Mouse (Mus musculus): ENCODE measurements around the gene Axl. TPM values are rescaled to one million over a fixed set of nuclear protein-coding genes. Genes with fewer than 3 reads are reported as not detected.
"Not testable (repeated sequence)": the region's sequence is repeated elsewhere in the genome, so short reads cannot be mapped to it uniquely, and the experiment has no call there.

Gene Axl
- polyA plus RNA-seq, 1 experiment, result 63.1 TPM

DNA sequence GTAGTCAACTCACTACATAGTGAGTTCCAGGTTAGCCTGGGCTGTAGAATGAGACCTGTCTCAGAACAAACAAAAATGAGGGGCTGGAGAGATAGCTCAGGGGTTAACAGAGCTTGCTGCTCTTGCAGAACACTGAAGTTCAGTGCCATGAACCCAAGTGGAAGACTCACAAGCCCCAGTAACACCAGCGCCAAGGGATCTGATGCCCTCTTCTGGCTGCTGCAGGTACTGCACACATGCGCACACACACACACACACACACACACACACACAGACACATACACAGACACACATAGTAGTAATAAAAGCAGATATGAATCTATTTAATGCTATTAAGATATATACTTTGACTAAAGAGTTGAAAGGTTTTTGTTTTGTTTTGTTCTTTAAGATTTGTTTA lies 10.0 kb upstream of the Axl start:
- no peak overlapping the region for H3K27ac ChIP-seq (ENCODE audit: insufficient read depth, low read depth, low read length)
- no peaks in the 10 kb centered on the region for H3K4me1 ChIP-seq (ENCODE audit: control insufficient read depth, insufficient read depth, low read length)
- H3K4me3 ChIP-seq (ENCODE audit: insufficient read depth, low read length), result no peak overlapping the region
- TF ChIP-seq CTCF (IDR thresholded peaks at IDR 0.05; ENCODE audit: low read depth, low read length) (no peak; the same call in 1 of the 2 replicates), POLR2A (IDR thresholded peaks at IDR 0.05; ENCODE audit: borderline replicate concordance, low read depth, low read length) (no peak)

DNA sequence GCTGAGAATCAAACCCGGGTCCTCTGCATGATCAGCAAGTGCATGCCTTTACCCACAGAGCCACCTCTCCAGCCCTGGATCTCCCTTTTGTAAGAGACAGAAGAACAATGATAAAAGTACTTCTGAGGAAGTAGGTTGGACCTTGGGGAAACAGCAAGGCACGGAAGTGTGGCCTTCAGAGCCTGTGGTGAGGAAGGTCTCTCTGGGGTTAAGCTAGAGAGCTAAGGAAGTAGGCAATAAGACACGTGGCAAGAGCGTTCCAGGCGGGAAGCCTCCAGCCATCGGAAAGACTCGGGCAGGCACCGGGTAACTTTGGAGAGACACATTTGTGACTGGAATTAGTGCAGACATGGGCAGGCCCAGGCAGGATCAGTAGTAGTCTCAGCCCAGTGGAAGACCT lies 6.3 kb upstream of the Axl start:
- Histone ChIP-seq H3K27ac (ENCODE audit: insufficient read depth, low read depth, low read length) (no peak overlapping the region), H3K4me1 (ENCODE audit: control insufficient read depth, insufficient read depth, low read length) (peaks cover 10% of the 10 kb centered on the region), H3K4me3 (ENCODE audit: insufficient read depth, low read length) (no peak overlapping the region)
- TF ChIP-seq POLR2A (IDR thresholded peaks at IDR 0.05; ENCODE audit: borderline replicate concordance, low read depth, low read length), result no peak
- TF ChIP-seq CTCF (IDR thresholded peaks at IDR 0.05; ENCODE audit: low read depth, low read length), result no peak

DNA sequence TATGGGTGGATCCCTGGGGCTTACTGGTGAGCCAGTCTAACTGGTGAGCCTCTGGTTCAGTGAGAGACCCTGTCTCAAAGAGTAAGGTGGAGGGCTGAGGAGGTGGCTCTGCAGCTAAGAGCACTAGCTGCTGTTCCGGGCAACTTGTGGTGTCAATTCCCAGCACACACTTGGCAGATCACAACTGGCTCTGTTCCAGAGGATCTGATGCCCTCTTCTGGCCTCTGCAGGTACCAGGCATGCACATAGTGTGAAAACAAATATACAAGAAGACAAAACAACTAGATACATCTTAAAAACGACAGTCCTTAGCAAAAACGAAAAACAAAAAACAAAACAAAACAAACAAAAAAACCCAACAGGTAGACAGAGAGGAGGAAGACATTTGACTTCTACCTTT lies 5.2 kb upstream of the Axl start:
- TF ChIP-seq CTCF (IDR thresholded peaks at IDR 0.05; ENCODE audit: low read depth, low read length) (no peak), POLR2A (IDR thresholded peaks at IDR 0.05; ENCODE audit: borderline replicate concordance, low read depth, low read length) (no peak)
- Histone ChIP-seq H3K4me3 (ENCODE audit: insufficient read depth, low read length) (no peak overlapping the region), H3K27ac (ENCODE audit: insufficient read depth, low read depth, low read length) (no peak overlapping the region), H3K4me1 (ENCODE audit: control insufficient read depth, insufficient read depth, low read length) (peaks cover 10% of the 10 kb centered on the region)

DNA sequence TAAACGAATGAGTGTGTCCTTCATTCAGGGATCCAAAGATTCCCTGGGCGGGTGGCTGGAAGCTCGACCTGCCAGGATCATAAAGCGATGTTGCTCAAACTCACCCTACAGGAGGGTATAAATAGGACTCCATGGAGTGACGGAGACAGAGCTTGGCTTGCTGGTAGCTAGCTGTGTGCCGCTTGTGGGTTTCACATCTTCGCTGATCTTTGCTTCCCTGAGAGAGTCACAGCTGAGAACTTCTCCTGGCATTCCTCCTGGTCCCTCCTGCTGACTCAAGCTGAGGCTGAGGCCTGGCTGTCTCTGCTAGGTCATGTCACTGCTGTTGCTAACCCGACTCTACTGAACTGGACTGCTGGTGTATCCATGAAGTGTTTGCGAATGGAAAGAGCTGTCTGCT lies 4.5 kb upstream of the Axl start:
- not testable (repeated sequence) for H3K27ac ChIP-seq (ENCODE audit: insufficient read depth, low read depth, low read length); H3K4me3 ChIP-seq (ENCODE audit: insufficient read depth, low read length); H3K4me1 ChIP-seq (ENCODE audit: control insufficient read depth, insufficient read depth, low read length)

DNA sequence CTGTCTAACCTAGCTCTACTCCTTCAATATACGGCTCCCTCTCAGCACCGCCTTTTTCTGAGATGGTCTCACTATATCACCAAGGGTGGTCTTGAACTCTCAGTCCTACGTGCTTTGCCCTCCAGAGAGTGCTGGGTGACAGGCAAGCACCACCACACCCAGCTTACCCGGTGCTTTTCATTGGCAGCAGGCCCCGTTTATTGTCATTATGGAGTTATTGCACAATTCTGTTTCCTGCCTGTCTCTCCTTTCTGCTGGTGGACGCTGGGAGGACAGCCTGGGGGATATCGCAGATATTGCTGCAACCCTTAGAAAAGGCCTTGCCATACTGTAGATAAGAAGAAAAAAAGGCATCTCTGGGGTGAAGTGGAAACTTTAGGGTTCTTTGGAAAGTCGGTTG lies 2.1 kb upstream of the Axl start:
- TF ChIP-seq POLR2A (IDR thresholded peaks at IDR 0.05; ENCODE audit: borderline replicate concordance, low read depth, low read length) (no peak), CTCF (IDR thresholded peaks at IDR 0.05; ENCODE audit: low read depth, low read length) (no peak)
- peaks cover 18% of the 10 kb centered on the region for H3K4me1 ChIP-seq (ENCODE audit: control insufficient read depth, insufficient read depth, low read length)
- no peak overlapping the region for H3K4me3 ChIP-seq (ENCODE audit: insufficient read depth, low read length)
- no peak overlapping the region for H3K27ac ChIP-seq (ENCODE audit: insufficient read depth, low read depth, low read length)

DNA sequence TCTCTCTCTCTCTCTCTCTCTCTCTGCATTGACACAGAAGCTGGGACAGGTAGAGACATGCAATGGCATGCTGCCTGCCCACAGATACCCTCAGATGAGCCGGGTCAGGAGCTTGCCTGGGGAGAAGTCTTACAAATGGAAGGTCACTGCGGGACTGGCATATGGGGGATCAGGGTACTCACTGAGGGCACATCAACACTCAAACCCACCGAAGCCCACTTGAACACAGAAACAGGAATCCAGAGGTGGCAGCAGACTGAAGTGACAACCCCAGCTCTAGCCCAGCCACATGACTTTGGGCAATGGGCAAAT lies 580 bp upstream of the Axl start:
- Histone ChIP-seq H3K27ac (ENCODE audit: insufficient read depth, low read depth, low read length) (no peak overlapping the region), H3K4me3 (ENCODE audit: insufficient read depth, low read length) (no peak overlapping the region), H3K4me1 (ENCODE audit: control insufficient read depth, insufficient read depth, low read length) (peaks cover 22% of the 10 kb centered on the region)
- TF ChIP-seq CTCF (IDR thresholded peaks at IDR 0.05; ENCODE audit: low read depth, low read length) (no peak), POLR2A (IDR thresholded peaks at IDR 0.05; ENCODE audit: borderline replicate concordance, low read depth, low read length) (no peak)

DNA sequence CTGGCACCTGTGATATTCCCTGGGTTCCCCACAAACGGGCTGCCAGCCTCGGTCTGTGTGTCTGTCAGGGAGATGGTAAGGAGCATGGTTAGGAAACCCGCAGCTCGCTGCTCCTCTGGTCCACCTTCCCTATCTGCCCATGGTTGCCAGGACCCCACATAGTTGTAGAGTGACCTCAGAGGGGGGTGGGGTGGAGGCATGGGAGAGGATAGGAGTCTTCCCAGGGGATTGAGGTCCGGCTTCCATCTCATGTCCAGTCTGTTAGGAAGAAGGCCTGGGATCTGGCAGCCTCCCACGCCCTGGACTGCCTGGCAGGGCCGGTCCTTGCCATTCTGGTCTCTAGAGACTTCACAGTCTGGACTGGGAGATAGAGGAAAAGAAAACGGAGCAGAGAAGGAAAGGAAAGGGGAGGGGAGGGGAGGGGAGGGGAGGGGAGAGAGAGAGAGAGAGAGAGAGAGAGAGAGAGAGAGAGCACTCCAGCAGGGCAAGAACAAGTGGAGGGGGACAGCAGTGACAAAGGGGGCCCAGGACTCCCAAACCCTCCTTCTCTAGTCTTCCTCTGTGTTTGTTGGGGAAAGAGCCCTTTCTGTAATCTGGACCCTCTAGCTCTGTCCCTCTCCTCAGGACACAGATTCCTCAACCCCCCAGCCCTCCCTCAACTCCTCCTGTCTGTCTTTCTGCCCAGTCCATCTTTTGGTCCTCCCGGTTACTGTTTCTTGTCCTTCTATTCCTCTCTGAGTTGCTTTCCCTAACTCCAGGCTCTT lies 867 bp downstream of the Axl start:
- H3K27ac ChIP-seq (ENCODE audit: insufficient read depth, low read depth, low read length), result no peak overlapping the region
- no peak overlapping the region for H3K4me3 ChIP-seq (ENCODE audit: insufficient read depth, low read length)
- peaks cover 22% of the 10 kb centered on the region for H3K4me1 ChIP-seq (ENCODE audit: control insufficient read depth, insufficient read depth, low read length)
- TF ChIP-seq POLR2A (IDR thresholded peaks at IDR 0.05; ENCODE audit: borderline replicate concordance, low read depth, low read length), result no peak
- no peak for TF ChIP-seq CTCF (IDR thresholded peaks at IDR 0.05; ENCODE audit: low read depth, low read length)

DNA sequence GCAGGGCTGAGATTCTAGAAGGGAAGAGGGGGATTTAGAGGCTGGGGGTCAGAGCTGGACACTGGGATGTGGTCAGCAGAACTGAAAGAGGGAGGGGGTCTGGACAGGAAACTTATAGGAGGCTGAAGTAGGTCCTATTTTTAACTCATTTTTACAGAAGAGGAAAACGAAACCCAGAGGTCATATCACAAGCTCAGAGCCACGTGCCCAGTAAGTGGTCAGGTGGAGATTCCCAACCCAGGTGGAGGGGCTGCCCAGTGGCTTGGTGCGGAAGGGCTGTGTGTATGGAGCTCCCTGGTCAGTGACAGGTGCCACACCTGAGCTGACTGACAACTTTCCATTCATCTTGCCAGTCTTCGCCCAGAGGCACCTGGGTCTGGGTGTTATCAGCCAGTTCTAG lies 1.5 kb downstream of the Axl start:
- TF ChIP-seq CTCF (IDR thresholded peaks at IDR 0.05; ENCODE audit: low read depth, low read length), result no peak
- H3K4me3 ChIP-seq (ENCODE audit: insufficient read depth, low read length), result no peak overlapping the region
- peaks cover 26% of the 10 kb centered on the region for H3K4me1 ChIP-seq (ENCODE audit: control insufficient read depth, insufficient read depth, low read length)
- H3K27ac ChIP-seq (ENCODE audit: insufficient read depth, low read depth, low read length), result no peak overlapping the region

DNA sequence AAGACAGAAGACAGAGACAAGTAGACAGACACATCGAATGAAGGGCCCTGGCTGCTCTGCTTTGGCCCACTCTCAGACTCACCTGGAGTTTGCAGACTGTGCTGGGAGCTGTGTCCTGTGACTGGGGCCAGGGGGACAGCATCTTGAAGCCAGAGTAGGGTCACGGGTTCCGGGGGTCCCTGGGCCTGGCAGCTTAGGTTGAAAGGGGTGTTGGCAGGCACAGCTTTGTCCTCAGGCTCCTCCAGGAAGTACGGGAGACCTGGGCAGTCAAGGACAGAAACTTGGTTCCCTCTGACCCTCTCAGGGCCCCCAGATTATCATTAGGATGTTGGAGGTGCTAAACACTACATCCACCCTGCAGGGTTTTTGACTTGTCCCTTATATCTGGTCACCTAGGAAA lies 2.8 kb downstream of the Axl start:
- Histone ChIP-seq H3K4me3 (ENCODE audit: insufficient read depth, low read length) (no peak overlapping the region), H3K4me1 (ENCODE audit: control insufficient read depth, insufficient read depth, low read length) (peaks cover 26% of the 10 kb centered on the region), H3K27ac (ENCODE audit: insufficient read depth, low read depth, low read length) (no peak overlapping the region)
- TF ChIP-seq CTCF (IDR thresholded peaks at IDR 0.05; ENCODE audit: low read depth, low read length) (no peak), POLR2A (IDR thresholded peaks at IDR 0.05; ENCODE audit: borderline replicate concordance, low read depth, low read length) (no peak)

DNA sequence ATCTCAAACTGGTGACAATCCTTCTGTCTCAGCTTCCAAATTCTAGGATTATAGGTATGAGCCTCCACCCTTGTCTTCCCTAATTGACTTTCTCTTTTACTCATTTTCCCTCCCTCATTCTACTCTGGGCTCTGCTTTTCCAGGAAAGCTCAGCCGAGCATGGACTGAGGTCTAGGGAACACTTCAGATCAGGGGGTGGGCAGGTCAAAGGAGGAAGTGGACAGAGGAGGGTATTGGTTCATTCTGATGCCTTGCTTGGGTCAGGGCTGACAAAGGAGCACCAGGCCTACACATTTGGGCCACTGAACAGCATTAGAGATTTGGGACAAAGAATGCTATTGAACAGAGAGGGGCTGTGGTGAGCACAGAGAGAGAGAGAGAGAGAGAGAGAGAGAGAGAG lies 3.7 kb downstream of the Axl start:
- TF ChIP-seq CTCF (IDR thresholded peaks at IDR 0.05; ENCODE audit: low read depth, low read length) (no peak), POLR2A (IDR thresholded peaks at IDR 0.05; ENCODE audit: borderline replicate concordance, low read depth, low read length) (no peak)
- Histone ChIP-seq H3K4me3 (ENCODE audit: insufficient read depth, low read length) (no peak overlapping the region), H3K4me1 (ENCODE audit: control insufficient read depth, insufficient read depth, low read length) (peaks cover 19% of the 10 kb centered on the region), H3K27ac (ENCODE audit: insufficient read depth, low read depth, low read length) (no peak overlapping the region)

DNA sequence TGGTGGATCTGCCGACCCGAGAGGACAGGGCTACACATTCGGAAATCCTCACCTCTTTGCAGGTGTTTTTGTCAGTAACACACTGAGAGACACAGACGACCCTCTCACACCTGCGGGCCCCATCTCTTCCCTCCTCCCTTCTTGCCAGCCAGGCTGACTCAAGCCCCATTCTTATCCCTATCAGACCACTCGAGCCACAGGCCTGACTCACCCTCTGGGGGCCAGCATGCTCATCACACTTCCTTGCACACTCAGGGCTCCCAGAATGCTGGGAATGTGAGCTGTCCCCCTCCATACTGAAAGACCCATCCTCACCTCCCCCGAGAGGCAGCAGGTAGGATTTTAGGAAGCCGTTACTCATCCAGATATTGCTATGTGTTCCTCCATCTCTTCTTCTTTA lies 4.8 kb downstream of the Axl start:
- H3K4me1 ChIP-seq (ENCODE audit: control insufficient read depth, insufficient read depth, low read length), result peaks cover 19% of the 10 kb centered on the region
- no peak overlapping the region for H3K4me3 ChIP-seq (ENCODE audit: insufficient read depth, low read length)
- TF ChIP-seq POLR2A (IDR thresholded peaks at IDR 0.05; ENCODE audit: borderline replicate concordance, low read depth, low read length) (no peak), CTCF (IDR thresholded peaks at IDR 0.05; ENCODE audit: low read depth, low read length) (no peak)
- H3K27ac ChIP-seq (ENCODE audit: insufficient read depth, low read depth, low read length), result no peak overlapping the region

Data from bone marrow macrophage, adult 2 months (primary cell).